Mouse (Mus musculus) lung, postnatal 25 days (tissue): Measurements from ENCODE around the gene Gramd1b.

ENCODE experiments used
- DNase-seq: peaks from one replicate; pipeline ENCODE4 v3.0.0; 2022; ENCODE audit warnings: low spot score

The Gramd1b gene

DNA sequence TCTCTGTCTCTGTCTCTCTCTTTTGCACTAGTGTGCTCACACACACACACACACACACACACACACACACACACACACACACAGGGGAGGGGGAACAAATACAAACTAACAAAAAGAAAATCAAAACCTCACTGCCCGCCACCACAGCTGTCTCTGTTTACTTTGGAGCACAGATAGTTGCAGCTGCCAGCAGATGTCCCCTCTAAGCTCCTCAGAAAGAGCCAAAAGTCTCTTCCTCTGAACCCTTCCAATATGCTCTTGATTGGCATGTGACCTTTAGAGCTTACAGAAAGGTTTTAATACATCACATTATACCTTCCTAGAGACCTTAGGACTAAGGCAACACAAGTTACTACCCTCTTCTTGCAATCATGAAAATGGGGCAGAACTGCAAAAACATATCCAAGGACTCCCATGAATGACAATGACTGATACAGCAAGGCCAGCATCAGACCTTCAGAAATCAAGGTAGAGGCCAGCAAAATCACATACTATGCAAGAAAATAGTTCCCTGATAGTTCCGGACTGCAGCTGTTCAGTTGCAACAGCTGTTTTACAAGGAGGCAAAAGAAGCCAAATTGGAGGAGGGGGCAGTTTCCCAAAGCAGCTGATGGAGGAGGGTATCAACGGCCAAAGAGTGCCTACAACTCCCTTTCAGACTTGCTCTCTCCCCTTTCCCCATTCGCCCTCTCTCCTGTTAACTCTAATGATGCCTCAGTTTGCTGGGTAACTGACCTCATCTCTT, 72.5 kb downstream of the Gramd1b start:
- no peak for DNase-seq

DNA sequence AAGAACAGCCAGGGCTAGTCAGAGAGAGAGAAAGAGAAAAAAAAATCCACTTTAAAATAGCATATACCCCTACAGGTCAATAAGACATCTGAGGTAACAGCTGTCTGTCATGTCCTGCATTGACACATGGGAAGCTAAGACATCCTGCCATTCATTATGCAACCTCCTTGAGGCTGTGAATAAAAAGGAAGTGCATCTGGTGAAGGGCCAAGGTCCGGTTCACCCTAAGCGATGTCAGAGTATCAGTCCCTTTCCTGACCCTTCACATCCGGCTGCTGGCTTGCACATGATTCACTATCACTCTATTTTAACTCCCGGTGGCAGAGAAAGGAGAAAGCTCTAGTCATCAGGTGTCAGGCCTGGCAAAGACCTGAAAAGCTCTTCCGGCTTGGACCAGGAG, 73.7 kb downstream of the Gramd1b start:
- DNase-seq = no peak

DNA sequence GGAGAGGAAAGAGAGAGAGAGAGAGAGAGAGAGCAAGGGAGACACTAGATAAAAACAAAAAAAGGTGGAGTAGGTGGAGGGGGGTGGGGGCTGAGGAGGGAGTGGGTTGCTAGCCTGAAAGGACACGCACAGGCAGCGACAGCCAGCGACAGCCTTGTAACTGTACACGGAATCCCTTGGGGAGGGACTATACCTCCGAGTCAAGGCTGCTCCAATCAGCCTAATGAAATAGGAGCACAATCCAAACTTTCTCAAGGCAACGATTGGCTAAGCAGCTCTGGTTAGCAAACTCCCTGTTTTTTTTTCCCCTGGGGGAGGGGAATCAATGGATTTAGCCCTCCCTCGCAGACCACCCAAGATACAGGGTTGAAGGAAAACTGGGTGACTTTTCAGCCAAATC, 75.0 kb downstream of the Gramd1b start:
- peak; percentile 49 for DNase-seq

DNA sequence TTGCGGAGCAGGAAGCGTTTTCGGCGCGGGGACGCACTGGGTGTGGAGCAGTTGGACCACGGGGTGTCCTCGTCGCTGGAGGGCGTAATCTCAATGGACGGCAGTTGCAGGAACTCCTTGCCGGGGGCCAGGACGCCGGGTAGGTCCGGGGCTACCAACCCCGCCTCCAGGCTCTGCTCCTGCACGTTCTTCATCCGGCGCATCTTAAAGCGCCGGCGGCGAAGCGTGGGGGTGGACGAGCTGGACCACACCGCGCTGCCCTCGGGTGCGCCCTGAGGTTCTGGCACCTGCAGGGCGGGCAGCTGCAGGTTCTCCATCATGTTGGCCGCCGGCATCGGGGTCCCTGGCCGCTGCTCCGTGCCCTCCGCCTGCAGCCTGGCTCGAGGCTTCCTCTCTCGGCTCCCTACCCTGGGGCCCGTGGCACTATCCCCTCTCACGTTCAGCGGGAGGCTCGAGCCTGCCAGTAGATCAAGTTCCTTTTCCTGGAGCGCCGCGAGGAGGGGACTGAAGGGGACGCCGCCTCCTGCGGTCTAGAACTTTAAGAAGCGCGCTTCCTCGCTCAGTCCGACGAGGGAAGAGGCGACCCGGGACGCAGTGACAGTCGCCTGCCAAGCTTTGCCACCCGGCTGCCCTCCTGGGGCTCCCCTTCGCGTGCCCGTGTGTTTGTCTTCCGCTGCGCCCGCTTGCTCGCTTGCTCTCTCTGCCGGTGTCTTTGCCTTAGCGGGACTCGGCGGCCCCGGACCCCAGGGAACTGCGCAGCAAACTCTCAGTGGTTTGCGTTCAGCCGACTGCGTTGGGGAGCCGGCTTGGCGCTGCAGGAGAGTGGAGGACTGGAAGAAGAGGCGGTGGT, 75.6 kb downstream of the Gramd1b start:
- DNase-seq = peak; percentile 72

DNA sequence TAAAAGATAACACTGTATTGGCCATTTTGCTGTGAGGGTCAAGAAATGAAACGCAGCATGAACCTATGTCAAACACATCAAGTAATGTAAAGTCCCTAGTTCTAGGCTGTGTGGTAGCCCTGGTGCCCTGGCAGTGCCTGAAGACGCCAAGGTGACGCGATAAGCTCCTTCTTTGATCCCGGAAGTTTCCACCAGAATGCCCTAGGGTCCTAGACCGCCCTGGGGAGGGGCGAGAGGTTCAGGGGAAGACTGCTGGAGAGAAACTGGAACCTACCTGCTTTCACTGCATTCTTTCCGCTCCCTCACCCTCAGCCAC, 76.2 kb downstream of the Gramd1b start:
- DNase-seq = no peak

DNA sequence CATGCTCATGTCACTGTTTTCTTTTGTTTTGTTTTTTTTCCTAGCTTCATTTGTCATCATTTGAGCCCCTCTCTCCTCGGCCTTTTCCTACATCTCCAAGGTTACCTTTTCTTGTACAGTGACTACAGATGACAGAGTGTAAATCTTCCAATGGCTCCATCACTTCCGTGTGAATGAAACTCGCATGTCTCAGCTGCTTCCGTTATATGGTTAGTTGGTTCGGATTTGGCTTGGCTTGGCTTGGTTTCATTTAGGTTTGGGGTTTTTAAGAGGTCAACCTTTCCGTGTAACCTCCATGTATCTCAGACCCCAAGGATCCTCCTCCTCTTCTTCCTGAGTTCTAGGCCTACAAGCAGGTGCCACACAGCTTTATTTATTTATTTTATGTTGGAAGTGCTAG, 77.3 kb downstream of the Gramd1b start:
- no peak for DNase-seq

DNA sequence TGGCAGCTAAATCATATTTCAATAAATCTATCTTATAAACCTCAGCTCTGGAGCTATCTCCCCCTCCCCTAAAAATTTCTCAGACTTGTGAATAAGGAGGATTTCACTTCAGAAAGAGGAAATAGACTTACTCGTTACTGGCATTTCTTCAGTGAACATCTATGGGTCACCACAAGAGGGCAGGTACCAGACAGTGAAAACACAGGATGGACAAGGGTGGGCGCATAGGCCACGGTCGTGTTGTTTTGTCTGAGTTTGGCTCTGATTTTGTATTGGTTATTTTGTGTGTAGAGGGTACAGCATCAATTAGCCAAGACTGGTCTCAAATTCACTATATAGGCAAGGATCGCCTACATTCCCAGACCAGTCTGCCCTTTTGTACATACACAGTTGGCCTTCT, 79.0 kb downstream of the Gramd1b start:
- no peak for DNase-seq

DNA sequence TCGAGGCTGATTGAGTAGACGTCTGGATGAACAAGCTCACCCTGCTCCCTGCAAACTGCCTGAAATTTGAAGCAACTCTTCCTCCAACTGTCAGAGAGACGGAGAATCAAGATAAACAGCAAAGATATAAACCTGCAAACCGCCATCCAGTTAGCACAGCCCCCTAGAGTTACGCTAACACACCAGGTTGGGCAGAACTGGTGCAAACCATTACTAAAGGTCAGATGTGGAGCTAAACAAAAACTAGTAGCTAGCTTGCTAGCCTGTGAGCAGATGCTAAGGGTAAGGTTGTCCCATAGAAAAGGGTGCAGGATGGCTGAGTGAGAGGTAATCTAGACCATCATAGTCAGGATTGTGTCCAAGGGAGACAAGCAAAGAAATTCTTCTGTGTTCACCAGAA, 80.4 kb downstream of the Gramd1b start:
- DNase-seq = no peak

DNA sequence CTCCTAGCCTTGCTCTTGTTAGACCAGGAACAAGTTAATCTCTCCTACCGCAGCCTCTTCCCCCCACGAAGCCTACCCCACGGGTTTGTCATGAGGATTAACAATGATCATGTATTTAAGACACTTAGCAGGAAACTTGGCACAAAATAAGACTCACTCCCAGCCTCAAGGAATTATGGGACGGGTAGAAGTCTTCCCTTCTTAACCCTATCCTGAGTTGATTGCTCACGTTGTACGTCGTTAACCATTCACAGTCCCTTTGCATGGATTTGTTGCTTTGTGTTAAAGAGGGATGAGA, 80.8 kb downstream of the Gramd1b start:
- DNase-seq = no peak

DNA sequence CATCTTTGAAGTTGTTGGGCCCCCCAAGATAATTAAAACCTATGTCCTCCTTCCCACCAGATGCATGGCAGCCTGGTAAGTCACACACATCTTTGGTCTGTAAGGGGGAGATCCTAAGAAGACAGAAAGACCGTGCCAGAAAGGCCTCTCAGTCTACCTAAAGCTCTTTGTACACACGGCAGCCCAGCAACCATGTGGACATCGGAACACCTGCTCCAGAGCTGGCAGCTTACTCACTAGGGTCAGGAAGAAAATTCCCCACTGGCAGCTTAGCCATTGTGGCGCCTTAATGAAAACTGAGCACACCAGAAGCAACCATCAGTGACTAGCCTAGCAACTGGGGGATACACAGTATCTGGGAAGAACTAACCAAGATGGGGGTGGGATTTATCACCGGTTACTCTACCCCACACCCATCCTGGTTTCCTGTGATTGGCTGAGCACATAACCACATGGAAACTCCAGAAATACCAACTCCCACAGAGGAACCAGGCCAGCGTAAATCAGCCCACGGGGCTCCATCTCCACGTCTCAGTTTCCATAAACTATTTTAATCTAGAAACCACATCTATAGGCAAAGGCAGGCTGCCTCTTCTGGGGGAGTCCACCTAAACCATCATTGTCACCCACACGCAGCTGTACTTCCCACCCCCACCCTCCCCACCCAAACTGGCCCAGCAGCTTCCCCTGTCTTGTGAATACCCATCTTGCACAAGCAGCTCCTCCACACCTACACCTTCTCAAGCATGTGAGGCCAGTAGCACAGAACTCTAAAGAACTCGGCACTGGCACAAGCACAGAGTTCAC, 81.4 kb downstream of the Gramd1b start:
- no peak for DNase-seq

DNA sequence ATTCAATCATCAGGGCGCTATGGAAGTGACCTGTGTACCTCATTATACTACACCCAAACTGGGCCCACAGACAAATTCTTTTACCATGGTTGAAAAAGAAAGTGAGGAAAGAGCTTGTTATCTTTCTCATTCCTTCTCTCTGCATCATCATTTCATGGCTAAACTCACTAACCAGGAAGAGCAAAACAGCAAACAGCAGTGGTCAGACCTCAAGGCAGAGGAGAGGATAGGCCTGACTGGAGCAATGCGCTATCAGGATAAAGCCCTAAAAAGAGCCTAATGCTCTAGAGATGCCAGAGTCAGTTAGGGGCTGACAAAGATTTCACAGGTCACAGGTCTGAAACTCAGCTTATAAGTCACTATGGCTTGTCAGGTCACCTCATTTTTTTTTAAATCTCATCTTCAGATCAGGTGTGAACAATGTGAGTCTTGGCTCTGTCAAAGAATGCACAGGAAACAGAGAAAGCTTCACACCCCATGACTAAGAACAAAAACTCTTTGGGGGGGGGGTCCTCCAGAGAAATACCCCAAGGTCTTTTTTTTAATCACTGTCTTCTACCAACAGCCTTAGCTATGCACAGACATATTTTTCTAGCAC, 82.4 kb downstream of the Gramd1b start:
- DNase-seq = no peak

DNA sequence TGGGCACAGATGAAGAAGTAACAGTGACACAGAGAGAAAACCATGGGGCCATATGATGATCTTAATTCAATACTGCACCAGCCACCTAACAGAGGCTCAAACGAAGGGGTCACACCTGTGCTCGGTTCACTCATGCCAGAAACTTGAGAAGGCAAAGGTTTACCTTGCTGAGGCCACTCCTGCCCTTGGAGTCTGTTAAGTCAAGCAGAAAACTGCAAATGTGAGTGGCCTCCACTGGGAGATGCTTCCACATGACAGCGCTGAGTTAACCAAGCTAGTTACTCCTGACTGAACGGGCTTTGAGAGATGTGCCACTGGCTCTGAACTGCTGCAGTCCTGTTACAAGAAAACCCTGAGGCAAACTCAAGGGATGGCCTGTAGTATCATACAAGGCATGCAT, 83.9 kb downstream of the Gramd1b start:
- no peak for DNase-seq

DNA sequence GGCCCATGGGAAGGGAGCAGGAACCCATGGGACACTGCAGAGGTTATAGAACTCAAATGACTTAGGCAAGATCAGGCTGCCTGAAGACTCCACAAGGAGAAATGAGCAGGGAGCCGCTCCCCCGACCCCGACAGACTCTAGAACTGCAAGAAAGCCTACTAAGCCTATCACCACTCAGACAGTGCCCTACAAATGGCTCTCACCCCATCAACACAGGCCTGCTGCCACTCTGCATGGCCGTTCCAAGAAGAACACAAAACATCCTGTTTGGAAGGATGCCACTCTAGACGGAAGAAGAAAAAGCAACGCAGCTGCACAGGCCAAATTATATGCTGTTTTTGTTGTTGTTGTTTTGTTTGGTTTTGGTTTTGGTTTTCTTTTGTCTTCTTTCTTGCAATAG, 86.2 kb downstream of the Gramd1b start:
- no peak for DNase-seq

DNA sequence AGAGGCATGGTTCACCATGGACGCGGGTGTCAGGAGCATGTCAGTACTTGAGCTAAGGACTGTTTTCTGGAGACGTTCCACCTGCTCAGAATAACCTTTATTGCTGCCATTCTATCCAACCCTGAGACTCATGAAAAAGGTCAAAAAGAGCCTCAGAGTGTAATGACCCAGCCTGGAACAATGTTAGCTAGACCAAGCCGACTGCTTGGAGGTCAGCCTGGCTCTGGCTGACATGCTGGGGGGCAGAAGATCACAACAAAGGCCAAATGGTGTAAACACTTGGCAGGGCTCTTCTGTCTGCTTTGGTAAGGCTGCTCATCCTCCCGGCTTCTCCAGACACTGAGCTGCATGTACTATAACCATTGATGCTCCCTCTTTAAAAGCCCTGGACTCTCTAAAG, 88.4 kb downstream of the Gramd1b start:
- no peak for DNase-seq

DNA sequence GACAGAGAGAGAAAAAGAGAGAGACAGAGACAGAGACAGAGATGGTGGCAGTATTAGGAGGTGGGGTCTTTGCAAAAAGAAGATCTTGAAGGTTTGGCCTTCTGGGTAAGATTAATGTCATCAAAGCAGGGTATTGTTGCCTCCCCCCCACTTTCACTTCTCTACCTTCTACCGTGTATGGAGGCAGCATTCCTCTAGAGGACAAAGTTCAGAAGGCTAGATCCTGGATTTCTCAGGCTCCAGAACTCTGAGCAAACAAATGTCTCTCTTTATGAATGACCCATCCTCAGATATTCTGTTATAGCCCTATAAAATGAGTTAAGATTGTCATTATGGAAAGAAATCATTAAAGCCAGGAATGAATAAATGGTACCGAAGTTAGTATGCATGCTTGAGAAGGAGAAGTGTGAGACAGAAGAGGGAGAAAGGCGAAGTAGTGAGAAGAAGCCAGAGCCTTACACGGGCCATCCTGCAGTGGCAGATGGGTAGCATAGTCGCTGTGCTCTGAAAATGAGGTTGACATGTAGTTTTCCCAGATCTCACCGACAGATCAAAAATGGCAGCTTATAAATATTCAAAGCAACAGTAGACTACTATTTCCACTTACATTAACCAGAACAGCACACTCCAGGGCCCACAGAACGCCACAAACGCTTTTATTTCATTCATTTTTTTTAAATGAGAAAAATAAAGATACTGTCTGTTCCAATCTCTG, 91.1 kb downstream of the Gramd1b start:
- no peak for DNase-seq

DNA sequence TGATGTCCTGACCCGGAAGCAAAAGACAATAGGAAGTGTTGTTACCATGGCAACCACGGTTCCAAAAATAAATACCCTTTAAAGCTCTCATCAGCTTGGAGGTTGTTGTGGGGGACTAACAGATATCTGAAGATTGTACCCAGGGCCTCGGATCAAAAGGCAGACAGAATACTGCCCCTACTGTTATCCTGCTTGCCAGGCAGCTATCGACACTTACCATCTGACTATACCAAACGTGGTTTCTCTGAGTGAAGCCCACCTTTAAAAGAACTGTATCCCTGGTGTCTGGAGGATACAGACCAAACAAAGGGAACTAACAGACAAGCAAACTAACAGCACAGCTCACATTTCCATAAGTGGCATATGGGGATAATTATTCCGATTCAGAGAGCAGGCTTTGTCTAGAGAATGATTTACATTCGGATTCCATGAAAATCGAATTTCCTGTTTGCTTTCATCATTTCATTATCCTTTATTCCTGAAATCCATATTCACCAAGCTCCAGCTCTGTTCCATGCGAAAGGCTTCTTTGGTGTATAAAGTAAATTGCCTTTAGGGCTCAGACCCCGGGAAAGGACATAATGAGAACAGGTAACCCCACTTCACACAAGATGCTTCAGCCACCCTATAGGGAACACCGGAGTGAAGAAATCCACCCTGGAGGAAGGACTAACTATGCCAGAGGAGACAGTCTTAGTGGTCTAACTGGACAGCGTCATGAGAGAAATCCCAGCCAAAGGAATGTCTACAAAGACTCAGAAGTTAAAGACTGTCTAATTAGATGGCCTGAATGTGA, 92.3 kb downstream of the Gramd1b start:
- DNase-seq = no peak

DNA sequence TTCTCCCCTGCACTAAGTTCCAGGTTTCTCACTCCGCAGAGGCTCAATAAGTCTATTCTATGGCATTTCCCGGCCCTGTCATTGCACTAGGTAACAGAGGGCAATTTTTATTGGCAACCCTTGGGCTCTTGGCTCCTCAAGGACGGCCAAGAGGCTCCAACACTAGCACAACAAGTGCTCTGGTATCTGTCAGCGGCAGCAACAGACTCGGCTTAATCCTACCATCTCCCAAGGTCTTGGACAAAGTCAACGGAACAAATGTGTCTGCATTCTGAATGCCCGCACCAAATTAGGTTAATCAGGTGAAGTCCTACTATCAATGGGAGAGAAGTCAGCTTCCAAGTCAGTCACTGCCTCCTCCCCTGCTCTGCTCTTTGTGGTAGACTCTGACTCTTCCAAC, 93.3 kb downstream of the Gramd1b start:
- DNase-seq = no peak

DNA sequence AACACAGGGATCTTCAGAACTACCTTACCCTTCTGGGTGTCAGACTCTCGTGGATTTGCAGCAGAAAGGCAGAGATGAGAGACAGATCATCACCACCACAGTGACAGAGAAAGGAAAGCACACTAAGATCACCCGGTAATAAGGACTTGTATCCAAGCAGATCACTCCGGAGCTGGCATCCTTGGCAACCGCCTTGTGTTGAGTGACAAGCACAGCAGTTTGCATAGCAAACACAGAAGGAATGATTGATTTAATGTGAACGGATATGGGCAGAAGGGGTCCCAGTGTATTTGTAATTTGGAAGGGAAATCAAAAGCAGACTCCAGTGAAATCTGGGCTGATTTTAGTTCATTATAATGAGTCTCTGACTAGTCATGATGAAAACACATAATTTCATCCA, 97.9 kb downstream of the Gramd1b start:
- no peak for DNase-seq

DNA sequence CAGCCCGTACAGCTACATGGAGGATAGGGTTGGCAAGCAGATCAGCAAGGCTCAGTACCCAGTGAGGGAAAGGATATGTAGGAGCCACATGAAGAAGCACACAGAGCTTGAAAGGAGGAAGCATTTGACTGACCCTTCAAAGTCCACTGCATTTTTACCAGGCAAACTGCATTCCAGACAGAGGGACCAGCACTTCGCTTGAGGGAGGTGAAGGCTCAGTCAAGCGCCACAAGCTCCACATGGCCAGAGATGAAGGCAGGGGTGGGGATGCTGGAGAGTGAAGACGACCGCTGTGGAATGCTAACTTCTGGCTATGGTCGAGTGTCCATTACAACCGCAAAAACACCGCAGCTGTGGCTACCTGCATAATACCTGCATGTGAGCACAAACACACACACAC, 100.2 kb downstream of the Gramd1b start:
- no peak for DNase-seq

DNA sequence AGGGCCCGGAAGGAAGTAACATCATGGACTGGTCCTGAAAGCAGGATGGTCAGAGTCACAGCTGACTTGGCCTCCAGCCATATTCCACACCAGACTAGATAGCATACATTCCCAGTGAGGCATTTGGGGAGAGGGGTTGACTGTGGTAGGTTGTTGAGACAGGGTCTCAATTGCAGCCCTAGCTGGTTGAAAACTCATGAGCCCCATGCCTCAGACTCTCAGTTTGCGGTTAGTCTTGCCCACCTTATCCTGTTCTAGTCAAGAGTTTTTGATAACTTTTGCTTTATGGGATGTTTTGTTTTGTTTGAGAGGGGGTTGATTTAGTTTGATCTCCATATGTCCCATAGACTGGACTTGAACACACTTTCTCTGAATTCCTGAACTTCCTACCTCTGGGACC, 103.5 kb downstream of the Gramd1b start:
- DNase-seq = no peak

DNA sequence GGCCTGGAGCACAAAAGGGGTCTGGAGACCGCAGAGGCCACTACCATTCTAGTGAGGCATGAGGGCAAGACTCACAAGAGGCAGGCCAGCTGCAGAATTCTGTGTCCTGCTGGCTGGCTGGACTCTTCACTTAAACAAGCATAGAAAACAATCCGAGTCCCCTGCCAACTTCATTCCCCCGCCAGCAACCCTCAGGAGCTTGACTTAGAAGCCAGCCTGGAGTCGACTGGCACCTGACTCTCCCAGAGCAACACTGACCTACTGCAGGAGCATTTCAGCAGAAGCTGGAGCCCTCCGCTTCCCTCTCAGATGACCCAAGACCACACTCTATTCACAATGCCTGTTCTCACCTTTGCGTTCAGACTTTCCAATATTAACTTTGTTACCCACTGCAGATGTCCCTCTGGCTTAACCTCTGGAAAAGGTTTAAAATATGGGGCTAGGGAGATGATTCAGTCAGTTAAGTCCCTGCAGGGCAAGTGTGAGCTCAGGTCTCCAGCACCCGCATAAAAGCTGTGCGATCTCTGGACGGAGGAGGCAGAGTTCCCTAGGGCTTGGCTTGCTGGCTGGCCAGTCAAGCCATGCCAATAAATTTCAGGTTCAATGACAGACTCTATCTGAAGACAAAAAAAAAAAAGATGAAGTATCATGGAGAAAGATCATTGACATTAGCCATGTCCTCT, 104.8 kb downstream of the Gramd1b start:
- DNase-seq = no peak
